Mouse (Mus musculus) 3T3-L1 (cell line): ENCODE data around the gene Pnmt.
A peak's percentile ranks its signal among the peaks of the same experiment; 100 is the strongest.
"Not testable (repeated sequence)": the region's sequence is repeated elsewhere in the genome, so short reads cannot be mapped to it uniquely, and the experiment has no call there.

Experiments used
- DNase-seq: peaks from one replicate; pipeline ENCODE4 v3.0.0-alpha.2; 2015; ENCODE audit warnings: low read depth, low spot score

Gene Pnmt

DNA sequence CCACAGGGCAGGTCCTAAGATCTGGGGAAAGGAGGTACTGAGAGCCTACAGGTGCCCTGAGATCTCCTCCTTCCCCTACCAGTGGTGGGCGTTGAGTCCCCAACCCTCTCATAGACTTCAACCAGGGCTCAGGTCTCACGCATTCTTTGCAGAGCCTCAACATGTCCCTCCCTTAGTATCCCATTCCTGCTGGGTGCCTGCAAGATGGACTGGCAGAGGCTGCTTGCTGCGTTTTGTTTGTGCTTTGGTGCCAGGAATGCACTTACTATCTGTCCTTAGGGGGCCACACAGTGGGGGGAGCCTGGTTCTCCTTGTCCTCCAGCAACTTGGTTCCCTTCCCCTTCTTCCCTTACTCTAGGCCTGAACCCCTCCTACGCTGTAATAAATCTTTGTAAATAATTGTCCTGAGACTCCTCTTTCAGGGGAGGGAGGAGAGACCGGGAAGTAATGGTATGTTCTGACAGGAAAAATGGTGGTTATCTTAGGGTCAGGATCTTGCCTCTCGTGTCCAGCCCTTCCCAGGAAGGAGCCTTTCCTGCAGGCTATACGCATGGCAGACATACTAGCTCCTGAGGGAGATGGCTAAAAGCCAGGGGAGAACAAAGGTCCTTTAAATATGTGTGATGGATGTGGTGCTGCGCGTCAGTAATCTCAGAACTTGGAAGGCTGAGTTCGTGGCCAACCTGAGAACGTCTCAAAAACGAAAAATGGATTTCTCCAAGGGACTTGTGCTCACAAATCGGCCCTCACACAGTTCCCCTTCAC lies 28.7 kb upstream of the Pnmt start:
- no peak for DNase-seq

DNA sequence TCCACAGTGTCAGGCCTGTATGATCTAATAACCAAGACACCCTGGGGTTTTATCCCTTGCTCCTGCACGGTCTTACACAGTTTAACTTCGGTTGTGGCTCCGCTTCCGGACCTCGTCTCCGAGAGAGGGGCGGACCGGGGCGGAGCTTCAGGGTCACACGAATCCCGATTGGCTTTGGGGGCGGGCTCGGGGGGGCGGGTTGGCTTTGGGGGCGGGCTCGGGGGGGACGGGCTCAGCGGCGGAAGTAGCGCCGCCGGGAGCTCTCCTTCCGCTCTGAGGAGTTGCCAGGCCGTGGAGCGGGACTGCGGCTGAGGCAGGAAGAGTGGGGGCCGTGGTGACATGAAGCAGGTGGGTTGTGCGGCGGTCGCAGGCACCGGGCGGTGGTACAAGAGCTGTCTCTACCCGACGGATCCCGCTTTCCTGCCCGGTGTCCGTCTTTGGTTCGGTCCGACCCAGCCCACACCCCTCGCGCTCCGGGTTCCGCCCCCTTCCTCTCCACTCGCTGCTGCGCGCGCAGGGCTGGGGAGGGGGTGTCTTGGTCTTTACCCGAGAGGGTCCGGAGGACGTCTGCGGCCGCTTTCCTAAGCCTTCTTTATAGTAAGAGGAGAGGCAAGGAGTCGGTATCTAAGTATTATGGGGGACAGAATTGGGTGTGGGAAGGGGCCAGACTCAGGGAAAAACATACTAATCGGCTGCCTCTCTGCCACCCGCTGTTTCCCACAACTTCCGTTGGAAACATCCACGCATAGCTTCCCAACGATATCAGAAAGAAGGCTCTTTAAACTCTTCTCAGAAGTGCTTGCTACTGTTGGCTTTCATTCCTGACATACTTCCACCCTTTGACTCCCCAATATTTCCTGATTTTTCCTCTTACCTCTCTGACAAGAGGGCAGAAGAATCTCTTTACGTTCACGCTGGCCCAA lies 27.8 kb upstream of the Pnmt start, which contains the start of gene Stard3:
Stard3 (plus strand) TSS at position 208 of the 923 bp plus-strand sequence.
- DNase-seq = peak; percentile 93

DNA sequence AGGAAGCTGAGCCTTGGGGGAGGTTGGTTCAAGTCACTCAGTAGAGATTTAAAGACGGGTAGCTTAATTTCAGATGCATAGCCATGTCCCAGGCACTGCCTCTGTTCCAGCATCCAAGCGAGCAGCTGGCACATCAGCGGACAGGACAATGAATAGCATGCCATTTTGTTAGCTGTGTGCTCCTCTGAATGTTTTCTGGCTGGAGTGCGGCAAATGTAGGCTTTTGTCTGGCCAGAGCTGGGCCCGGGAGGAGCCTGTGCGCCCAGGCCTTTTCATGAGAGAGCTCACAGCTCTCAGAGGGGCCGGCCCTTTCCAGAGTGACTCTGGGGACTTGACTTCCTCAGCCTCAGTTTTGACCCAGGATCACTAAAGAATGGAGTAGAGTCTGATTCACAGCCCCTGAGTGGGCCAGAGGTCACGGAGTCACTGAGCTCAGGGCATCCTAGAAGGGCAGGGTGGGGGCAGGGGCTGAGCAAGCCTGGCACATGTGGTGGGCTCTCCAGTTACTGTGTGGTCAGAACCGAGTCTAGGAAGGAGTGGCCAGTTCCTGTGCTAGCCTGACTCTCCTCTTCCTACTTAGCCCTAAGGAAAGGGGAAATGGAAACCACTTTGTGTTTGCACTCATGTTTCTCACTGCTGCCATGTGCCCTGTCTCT lies 25.3 kb upstream of the Pnmt start:
- no peak for DNase-seq

DNA sequence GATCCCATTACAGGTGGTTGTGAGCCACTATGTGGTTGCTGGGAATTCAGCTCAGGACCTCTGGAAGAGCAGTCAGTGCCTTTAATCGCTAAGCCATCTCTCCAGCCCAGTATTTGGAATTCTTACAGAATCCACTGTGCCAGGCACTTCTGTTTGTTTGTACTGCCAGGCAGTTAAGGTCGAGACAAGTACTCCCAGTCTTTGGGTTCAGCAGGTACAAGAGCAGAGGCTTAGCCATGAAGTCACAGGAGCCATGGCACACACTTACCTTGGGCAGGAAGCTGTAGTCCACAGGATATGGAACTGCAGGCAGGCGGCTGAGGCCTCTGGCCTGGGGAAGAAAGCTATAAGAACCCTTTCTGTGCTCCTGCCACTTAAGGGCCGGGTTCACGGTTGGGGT lies 22.4 kb upstream of the Pnmt start:
- DNase-seq = no peak

DNA sequence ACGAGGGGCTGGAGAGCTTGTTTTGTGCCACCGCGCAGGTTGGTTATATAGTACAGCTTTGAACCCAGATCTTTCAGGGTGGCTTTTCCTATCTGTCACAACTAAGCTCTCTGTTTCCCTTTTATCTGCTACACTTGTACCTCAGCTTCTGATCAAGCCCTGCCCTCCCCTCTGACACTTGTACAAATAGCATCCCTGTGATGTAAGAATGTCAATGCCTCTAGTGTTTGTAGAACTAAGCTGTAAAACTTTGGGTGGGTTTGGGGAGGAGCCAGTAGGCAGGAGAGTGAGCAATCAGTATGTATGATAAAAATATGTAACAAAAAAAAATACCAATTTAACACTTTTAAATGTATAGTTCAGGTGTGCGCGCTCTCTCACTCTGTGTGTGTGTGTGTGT lies 21.8 kb upstream of the Pnmt start:
- DNase-seq = no peak

DNA sequence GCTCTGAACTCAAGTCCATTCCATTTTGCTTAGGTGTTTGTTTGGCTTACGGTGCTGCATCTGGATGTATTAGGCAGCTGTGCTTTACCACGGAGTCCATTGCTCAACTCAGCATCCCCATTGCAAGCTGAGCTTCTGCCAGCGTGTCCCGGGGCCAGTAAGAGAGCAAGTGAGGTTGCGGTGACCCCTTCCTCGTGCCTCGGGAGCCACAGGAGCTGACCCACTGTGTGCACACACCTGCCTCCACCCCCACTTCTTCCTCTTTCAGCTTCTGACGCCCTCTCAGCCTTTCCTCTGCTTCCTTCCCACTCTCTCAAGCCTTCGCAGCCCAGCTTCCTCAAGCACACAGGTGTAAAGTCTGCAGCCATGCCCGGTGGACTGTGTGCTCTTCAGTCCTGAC lies 20.0 kb upstream of the Pnmt start:
- no peak for DNase-seq

DNA sequence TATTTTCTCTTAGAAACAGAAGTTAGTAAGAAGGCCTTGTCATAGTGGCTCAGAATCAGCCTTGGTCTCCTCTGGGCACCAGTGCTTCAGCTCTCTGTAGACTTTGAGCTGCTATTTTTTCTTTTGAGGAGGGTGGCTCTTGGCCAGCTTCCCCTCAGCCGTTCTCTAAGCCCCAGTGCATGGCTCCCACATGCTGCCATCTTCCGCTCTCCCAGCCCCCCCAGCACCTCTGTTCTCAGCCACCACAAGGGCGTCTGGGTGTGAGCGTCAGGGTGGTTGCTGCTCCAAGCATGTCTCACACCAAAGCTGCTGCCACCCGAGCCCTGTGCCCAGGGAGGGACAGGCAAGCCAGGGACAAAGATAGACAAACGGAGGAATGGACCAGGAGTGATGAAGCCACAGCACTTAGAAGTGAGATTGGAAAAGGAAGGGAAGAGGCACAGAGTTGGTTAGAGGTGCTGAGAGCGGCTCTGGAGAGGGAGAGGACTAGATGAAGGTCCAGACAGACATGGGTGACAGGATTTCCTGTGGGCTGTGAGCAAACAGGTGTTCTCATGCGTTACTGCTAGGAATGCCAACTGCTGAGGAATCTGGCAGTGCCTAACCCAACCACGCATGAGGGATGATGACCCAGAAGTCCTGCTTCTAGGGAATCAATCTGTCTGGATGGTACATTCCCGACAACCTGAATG lies 18.9 kb upstream of the Pnmt start:
- DNase-seq = no peak

DNA sequence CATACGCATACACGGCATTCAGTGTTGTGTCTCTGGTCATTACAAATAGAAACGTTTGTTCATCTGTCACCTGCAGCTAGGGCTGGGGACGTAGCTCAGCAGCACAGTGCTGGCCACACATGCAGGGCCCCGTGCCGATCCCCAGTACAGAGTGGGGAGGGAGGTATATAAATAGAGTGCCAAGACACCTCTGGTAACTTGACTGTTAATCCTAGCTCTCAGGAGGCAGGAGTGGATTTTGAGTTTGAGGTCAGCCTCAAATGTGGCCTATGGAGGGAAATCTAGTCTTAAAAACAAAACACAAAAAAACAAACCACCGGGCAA lies 18.4 kb upstream of the Pnmt start:
- DNase-seq = no peak

DNA sequence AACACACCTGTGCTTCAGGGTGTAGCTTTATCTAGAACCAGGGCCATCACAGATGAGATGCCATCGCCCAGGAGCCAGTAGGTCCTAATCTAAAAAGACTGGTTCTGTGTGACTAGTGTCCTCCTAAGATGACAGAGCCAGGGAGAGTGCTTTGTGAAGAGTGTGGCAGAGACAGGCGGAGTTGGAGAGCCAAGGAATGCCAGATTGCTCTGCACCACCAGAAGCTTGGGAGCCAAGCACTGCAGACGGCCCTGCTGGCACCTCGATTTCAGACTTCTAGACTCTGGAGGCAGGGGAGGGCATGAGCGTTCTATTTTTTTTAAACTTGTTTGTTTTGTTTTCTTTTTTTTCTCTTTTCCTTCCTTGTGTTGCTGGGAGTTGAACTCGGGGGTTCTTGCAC lies 16.9 kb upstream of the Pnmt start:
- DNase-seq = no peak

DNA sequence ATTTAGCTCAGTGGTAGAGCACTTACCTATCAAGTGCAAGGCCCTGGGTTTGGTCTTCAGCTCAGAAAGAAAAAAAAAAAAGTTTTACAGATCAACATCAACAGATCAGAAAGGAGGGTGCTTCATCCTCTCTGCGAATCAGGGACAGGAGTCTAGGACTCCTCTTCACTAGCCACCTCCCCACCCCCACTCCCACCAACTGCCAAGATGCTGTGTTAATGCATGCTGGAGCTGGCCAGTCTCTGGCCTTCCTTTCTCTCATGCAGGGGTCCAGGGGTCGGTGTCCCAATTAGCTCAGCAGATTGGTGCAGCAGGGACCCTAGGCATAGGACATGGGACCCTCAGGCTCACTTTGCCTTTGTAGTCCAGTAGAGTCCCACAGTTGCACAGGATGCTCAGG lies 15.7 kb upstream of the Pnmt start:
- DNase-seq = no peak

DNA sequence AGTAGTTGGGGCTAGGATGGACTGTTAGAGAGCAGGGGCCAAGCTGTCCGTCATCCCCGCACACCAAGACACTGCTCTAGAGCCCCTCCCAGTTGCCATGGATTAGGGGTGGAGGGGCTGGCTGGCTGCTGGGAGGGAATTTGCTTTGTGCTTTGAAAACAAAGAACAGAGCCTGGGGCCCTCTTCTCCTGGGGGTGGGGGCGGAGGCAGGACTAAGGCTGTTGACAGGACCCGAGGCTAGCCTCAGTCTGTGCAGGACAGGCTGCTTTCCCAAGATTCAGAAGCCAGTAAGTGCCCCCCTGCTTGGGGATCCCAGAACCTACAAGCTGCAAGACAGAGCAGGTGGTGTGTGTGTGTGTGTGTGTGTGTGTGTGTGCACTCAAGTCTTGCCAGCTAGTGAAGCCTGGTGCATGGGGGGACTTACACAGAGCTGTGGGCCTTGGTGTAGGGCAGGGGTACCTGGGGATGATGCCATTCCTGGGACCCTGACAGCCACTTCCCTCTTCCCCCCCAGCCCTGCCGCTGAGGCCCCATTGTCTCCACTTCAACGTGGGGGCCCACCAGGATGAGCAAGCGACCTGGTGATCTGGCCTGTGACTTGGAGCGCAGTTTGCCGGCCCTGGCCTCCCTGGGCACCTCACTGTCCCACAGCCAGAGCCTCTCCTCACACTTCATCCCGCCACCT lies 14.6 kb upstream of the Pnmt start:
- DNase-seq = no peak

DNA sequence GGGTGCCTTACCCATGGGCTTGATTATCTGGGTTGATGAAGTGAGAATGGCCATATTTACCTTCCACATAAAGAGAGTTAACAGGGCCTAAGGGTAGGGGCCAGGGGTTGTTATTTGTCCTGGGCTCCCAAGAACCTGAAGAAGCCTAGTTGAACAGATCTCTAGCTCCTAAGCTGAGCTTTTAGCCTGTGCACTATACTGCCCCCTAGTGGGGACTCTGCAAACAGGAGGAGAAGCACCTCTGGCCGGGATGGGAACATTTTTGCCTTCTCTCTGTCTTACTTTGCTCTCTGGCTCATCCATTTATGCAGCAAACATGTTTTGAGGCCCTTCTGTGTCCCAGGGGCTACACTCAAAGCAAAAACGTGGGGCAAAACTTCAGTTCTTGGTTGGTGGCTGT lies 13.8 kb upstream of the Pnmt start:
- peak; percentile 83 for DNase-seq

DNA sequence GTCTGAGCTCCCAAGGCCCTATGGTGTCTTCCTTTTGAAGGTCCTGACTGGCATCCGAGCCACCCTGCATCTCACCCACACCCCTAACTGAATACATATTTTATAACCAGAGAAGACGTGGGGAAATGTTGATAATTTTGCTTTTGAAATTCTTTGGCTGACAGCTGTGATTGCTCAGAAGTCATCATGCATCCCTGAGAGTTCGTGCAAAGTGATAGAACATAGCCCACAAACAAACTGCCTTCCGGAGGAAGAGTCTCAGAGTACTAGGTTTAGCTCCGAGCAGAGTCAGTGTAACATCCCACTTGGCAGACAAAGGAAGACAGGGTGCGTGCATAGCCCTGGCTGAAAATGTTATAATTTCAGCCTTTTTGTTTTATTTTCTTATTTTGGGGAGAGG lies 13.0 kb upstream of the Pnmt start:
- DNase-seq = no peak

DNA sequence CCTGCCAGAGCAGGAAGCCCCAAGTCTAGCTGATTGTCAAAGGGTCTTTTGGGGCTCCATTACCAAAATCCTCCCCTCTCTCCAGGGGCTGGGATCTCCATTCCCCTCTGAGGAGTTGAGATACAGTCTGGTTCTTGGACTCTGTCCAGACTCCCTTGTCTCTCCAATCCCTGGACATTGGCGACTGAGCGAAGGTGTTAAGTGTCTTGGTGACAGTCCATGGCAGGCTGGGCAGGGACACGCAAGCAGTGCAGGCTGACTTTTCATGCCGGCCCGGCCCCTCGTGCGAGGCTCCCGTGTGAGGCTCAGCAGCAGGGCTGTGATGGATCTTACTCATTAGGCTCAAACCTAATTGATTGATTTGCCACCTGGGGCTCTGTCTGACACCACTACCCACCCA lies 12.0 kb upstream of the Pnmt start:
- no peak for DNase-seq

DNA sequence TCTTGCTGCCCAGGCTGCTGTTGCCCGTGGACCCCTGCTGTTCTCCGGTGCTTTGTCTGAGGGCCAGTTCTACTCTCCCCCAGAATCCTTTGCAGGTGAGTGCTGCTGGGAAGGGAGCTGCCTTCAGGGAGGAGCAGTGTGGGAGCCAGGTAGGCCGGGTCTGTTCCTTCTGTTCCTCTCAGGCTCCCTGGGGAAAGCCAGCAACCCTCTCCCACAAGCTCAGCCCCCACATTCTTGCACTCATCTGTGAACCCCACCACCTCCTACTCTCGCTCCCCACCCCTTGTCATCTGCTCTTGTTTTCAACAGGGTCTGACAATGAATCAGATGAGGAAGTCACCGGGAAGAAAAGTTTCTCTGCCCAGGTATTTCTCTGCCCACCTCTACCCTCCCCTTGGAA lies 9.5 kb upstream of the Pnmt start:
- DNase-seq = no peak

DNA sequence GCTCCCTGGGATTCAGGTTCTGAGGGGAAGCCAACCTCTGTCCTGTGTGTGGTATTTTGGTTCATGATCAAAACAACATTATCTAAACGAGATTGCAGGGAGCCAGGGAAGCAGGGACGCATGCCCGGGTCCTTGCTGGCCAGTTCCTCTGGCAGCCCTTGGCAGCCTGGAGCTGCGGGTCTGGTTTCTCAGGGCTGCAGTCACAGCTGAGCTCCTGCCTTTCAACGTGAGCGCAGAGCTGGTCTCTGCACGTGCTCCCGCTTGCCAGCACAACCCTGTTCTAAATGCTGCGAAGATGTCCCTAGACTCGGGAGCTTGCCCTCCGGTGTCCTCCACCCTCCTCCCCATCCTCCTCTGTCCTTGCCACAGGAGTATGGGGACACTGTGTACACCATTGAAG lies 8.5 kb upstream of the Pnmt start:
- DNase-seq = no peak

DNA sequence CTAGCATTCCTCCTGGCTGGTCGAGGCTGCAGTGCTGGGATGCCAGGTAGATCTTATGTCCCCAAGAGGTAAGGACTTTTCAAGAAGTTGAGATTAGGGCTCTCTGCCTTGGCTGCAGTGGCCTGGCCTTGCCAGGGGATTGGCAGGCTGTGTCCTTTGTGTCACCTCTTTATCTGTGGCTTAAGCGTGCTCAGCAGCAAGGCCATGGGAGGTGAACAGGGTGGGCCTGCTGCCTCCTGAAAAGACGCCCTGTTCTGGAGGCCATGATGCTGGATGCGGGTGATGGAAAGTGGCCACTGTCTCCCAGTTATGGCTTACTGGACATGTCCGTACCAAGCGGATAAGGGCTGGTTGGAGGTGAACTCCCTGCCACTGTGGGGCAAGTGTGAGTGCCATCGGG lies 6.9 kb upstream of the Pnmt start:
- DNase-seq = no peak

DNA sequence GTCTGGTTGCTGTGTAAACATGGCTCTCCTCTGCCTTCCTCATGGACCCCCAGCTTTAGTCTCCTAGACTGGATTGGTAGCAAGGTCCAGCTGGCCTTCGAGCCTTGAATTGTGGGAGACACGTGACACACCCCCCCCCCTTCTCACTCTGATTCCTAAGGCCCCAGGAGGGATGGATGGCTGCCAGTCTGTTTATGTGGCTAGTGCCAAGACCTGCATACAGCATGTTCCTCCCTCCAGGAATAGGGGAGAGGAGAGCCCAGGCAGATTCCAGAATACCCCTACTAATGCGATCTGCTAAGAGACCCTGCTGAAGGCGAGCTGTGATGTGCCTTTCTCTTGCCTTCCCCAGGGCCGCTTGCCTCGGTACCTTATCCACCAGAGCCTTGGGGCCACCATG lies 6.1 kb upstream of the Pnmt start:
- DNase-seq = no peak

DNA sequence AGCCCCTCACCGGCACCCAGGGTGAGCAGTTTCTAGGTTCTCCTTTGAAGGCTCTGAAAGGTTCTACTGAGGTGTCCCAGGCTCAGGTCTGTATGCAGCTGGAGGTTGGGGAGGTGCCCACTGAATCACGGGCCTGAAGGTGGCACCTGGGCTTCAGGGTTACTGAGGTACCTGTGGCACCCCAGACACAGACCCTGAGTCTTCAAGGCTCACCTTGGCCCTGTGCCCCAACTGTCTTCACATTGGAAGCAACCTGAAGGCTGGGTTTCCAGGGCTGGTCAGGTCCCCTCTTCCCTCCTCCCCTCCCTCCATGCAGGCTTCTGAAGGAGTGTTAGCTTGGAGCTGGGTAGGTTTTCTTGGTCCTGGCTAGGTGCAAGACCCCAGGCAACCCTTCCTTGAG lies 4.6 kb upstream of the Pnmt start:
- DNase-seq = no peak

DNA sequence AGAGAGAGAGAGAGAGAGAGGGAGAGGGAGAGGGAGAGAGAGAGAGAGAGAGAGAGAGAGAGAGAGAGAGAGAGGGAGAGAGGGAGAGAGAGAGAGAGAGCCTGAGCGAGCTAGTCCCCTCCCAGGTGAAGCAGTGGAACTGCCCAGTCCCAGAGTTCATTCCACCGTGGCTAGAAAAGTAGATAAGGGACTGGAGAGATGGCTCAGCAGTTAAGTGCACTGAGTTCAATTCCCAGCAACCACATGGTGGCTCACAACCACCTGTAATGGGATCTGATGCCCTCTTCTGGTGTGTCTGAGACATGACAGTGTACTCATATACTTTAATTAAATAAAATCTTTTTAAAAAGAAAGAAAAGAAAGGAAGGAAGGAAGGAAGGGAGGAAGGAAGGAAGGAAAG lies 3.8 kb upstream of the Pnmt start:
- not testable (repeated sequence) for DNase-seq

DNA sequence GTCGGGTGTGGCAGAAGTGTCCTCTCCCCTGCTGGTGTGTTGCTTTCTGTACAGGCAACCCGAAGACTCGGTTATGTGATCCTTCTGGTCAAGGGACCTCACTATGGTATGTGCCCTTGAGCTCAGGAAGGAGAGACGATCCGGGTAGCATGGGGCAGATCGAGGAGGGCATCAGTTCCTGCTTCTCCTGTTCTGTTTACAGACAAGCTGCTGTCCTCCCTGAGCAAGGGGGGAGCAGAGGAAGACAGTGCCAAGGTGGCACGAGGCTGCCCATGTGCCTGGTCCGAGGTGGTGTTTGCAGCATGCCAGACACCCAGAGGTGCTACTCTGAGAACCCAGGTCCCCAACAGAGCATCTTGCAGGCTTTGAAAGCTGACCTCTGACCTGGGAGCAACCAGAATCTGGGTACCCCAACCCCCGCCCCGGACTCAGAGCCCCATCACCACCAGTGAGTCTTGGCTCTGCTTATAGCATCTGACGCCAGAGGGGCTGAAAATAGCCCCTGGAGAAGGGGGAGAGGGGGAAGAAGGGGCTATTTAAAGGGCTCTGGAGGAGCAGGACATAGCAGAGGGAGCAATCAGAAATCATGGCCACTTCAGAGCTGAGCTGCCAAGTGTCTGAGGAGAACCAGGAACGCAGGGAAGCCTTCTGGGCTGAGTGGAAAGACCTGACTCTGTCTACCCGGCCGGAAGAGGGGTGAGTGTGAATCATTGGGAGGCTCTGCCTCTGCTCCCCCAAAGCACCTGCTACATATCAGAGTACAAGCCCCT lies 2.8 kb upstream of the Pnmt start, which contains the start of gene Tcap:
Tcap (plus strand) TSS at position 551 of the 770 bp plus-strand sequence.
- DNase-seq = no peak
